Mouse (Mus musculus) midbrain, embryonic 14.5 days (tissue): Measurements from ENCODE around the gene Ccdc6. TPM values are rescaled to one million over a fixed set of nuclear protein-coding genes. Genes with fewer than 3 reads are reported as not detected.
A peak's percentile ranks its signal among the peaks of the same experiment; 100 is the strongest.

Experiments used
- ATAC-seq: fragments of 200-750 bp; cut with Nextera tagmentation; 2 replicates; pipeline ENCODE4 v1.8.0; 2017; ENCODE audit warnings: moderate number of reproducible peaks, moderate library complexity; ENCODE audit not compliant: low FRiP score, low TSS enrichment
- DNase-seq: peaks from one replicate; pipeline ENCODE4 v3.0.0-alpha.2; 2015
- H3K27ac ChIP-seq: fragments of 300-500 bp; sonication (generic); replicated peaks from 2 replicates; pipeline ENCODE4 v1.5.1; 2014; ENCODE audit warnings: mild to moderate bottlenecking, low read depth, low read length, moderate library complexity
- H3K27me3 ChIP-seq: fragments of 300-500 bp; sonication (generic); 2 replicates; pipeline ENCODE4 v1.6.1; 2014; ENCODE audit warnings: low read length, control low read depth, mixed read lengths; ENCODE audit not compliant: control insufficient read depth, insufficient read depth
- H3K36me3 ChIP-seq: fragments of 300-500 bp; sonication (generic); 2 replicates; pipeline ENCODE4 v1.6.1; 2014; ENCODE audit warnings: low read length, control low read depth; ENCODE audit not compliant: control insufficient read depth, insufficient read depth
- H3K4me1 ChIP-seq: fragments of 300-500 bp; sonication (generic); 2 replicates; pipeline ENCODE4 v1.6.1; 2014; ENCODE audit warnings: mild to moderate bottlenecking, antibody characterized with exemption, low read length, control low read depth; ENCODE audit not compliant: control insufficient read depth, insufficient read depth
- H3K4me2 ChIP-seq: fragments of 300-500 bp; sonication (generic); 2 replicates; pipeline ENCODE4 v1.6.1; 2014; ENCODE audit warnings: mild to moderate bottlenecking, low read length, moderate library complexity
- H3K4me3 ChIP-seq: fragments of 300-500 bp; sonication (generic); replicated peaks from 2 replicates; pipeline ENCODE4 v1.5.1; 2014; ENCODE audit warnings: low read depth, low read length
- H3K9ac ChIP-seq: fragments of 300-500 bp; sonication (generic); replicated peaks from 2 replicates; pipeline ENCODE4 v1.6.1; 2014; ENCODE audit warnings: mild to moderate bottlenecking, low read length, moderate library complexity
- H3K9me3 ChIP-seq: fragments of 300-500 bp; sonication (generic); 2 replicates; pipeline ENCODE4 v1.6.1; 2016; ENCODE audit warnings: low read length, control low read depth, mixed read lengths; ENCODE audit not compliant: control insufficient read depth
- WGBS: fragments of 180-500 bp; shearing (Covaris S2); extraction: QIAGEN DNeasy Blood & Tissue Kit; methylation state at CpG from one replicate; pipeline ENCODE4 v1.1.7; 2014; 5-methylcytosine and 5-hydroxymethylcytosine counted together
- polyA plus RNA-seq: library from polyadenylated mRNA; unstranded; fragments of >200 nt; fragmentation: Nextera tagmentation; extraction: Ambion mirVana; gene quantifications from 2 replicates; pipeline ENCODE4 v1.2.1, GENCODE M21; 2014

The Ccdc6 gene
- polyA plus RNA-seq, 1 experiment from 2014 or later = 34.9 TPM

GRCm38 (mm10) chr10:70195279-70195678 lies 98.4 kb downstream of the Ccdc6 start:
- H3K36me3 ChIP-seq = peaks cover 15% of the 10 kb centered on the region
- 78% methylated on average over 7 of the region's 7 CpGs for WGBS
- no peak for DNase-seq
- ATAC-seq = no peak
- H3K4me2 ChIP-seq = no peak overlapping the region
- no peaks in the 10 kb centered on the region for H3K9me3 ChIP-seq
- H3K27me3 ChIP-seq = no peaks in the 10 kb centered on the region
- H3K4me1 ChIP-seq = no peaks in the 10 kb centered on the region
- H3K27ac ChIP-seq = no peak overlapping the region
- H3K4me3 ChIP-seq = no peak overlapping the region
- no peak overlapping the region for H3K9ac ChIP-seq

- Histone ChIP-seq H3K4me3 (no peak overlapping the region), H3K4me2 (no peak overlapping the region), H3K9ac (no peak overlapping the region), H3K27ac (no peak overlapping the region), H3K4me1 (no peaks in the 10 kb centered on the region), H3K9me3 (no peaks in the 10 kb centered on the region), H3K27me3 (no peaks in the 10 kb centered on the region), H3K36me3 (peaks cover 13% of the 10 kb centered on the region)
- WGBS = 60% methylated on average over 7 of the region's 7 CpGs
- peak; percentile 52 for DNase-seq
- no peak for ATAC-seq
These were observed 98.9 kb downstream of the Ccdc6 start for GRCm38 (mm10) chr10:70195786-70196185.

- peaks cover 9% of the 10 kb centered on the region for H3K36me3 ChIP-seq
- DNase-seq (no peak), ATAC-seq (no peak)
- no peak overlapping the region for H3K9ac ChIP-seq
- no peaks in the 10 kb centered on the region for H3K9me3 ChIP-seq
- no peak overlapping the region for H3K27ac ChIP-seq
- H3K4me3 ChIP-seq = no peak overlapping the region
- H3K4me2 ChIP-seq = no peak overlapping the region
- 0 out of 2 replicates have a peak, but pooled peaks cover 2% of the 10 kb centered on the region for H3K4me1 ChIP-seq
- WGBS = 93% methylated on average over 6 of the region's 6 CpGs
- H3K27me3 ChIP-seq = no peaks in the 10 kb centered on the region
These were observed 99.7 kb downstream of the Ccdc6 start for GRCm38 (mm10) chr10:70196666-70197065.

DNA sequence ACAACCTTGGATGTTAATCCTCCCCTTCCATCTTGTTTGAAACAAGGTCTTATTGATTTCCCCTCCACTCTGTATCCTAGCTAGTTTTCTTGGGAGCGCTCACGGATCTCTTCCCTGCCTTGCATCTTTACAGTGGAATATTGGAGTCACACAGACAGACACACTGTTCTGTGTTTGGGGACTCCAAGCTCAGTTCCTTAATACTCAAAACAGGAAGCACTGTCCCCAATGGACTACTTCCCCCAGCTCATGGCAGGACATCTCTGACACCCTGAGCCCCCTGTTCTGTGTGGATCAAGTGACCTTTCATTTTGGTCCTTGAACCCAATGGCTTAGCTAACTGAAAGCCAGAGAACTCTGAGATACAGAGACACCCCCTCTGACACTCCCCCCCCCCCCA lies 100.7 kb downstream of the Ccdc6 start:
- Histone ChIP-seq H3K4me1 (0 out of 2 replicates have a peak, but pooled peaks cover 2% of the 10 kb centered on the region), H3K9ac (no peak overlapping the region), H3K36me3 (peaks cover 4% of the 10 kb centered on the region), H3K4me3 (no peak overlapping the region), H3K9me3 (no peaks in the 10 kb centered on the region), H3K4me2 (no peak overlapping the region), H3K27me3 (no peaks in the 10 kb centered on the region), H3K27ac (no peak overlapping the region)
- ATAC-seq (no peak), DNase-seq (no peak)
- 73% methylated on average over 2 of the region's 2 CpGs for WGBS

- DNase-seq = no peak
- Histone ChIP-seq H3K4me1 (0 out of 2 replicates have a peak, but pooled peaks cover 2% of the 10 kb centered on the region), H3K4me2 (no peak overlapping the region), H3K36me3 (peaks cover under 1% of the 10 kb centered on the region; the same call in 1 of the 2 replicates), H3K9ac (no peak overlapping the region), H3K27ac (no peak overlapping the region), H3K9me3 (no peaks in the 10 kb centered on the region), H3K4me3 (no peak overlapping the region), H3K27me3 (no peaks in the 10 kb centered on the region)
- no peak for ATAC-seq
- WGBS = 80% methylated on average over 6 of the region's 6 CpGs
These were observed 101.1 kb downstream of the Ccdc6 start for GRCm38 (mm10) chr10:70198012-70198411.

DNA sequence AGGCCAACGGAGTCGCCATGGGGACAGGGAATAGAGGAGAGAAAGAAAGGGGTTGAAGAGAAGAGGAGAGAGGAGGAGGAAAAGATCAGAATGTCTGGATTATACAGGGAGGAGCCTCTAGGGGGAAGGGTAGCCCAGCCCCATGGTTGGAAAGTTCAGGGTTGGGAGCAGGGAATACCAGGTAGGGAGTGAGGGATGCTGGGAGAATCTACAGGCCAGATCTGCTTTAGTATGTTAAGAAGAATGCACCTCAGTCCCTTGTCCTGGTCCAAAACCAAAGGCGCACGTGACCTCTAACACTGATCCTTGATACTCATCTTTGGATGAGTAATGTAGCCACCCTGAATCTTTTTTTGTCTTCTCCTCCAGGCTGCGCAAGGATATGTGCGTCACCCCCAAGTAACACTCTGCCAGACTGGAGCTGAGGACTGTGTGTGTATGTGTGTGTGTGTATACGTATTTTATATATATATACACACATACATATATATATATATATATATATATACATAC lies 102.1 kb downstream of the Ccdc6 start:
- Histone ChIP-seq H3K4me2 (no peak overlapping the region), H3K27ac (no peak overlapping the region), H3K4me1 (0 out of 2 replicates have a peak, but pooled peaks cover 2% of the 10 kb centered on the region), H3K4me3 (no peak overlapping the region), H3K9ac (no peak overlapping the region), H3K36me3 (no peaks in the 10 kb centered on the region), H3K27me3 (no peaks in the 10 kb centered on the region), H3K9me3 (no peaks in the 10 kb centered on the region)
- ATAC-seq (no peak), DNase-seq (no peak)
- 94% methylated on average over 7 of the region's 7 CpGs for WGBS

GRCm38 (mm10) chr10:70199466-70200210 lies 102.7 kb downstream of the Ccdc6 start:
- 84% methylated on average over 6 of the region's 6 CpGs for WGBS

DNA sequence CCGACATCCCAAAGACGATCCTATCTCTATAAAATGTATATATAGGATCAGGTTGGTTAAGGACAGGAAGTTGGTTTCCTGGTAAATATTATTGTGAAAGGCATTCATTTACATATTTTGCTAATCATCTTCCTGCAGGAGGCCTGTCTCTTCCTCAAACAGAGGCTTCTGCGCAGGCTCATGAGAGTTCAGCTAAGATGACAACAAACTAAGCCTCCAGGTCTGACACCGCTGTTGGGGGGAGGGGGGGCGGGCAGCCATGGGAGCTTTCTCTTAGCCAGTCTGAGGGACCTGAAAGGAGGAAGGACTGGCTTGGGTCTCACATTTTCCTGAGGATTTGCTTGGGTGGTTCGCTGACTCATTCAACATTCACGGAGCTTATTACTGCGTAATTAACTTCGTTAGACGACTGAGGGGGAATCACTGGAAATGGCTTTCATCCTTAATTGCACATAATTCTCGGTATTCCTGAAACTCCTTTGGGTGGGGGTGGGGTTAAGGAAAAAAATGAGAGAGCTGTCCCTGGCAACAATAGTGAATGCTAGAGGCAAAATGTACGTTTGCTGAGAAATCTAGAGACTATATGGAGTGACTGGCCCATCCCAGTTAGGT lies 104.1 kb downstream of the Ccdc6 start:
- Histone ChIP-seq H3K9me3 (no peaks in the 10 kb centered on the region), H3K9ac (no peak overlapping the region), H3K36me3 (no peaks in the 10 kb centered on the region), H3K4me3 (no peak overlapping the region), H3K4me1 (0 out of 2 replicates have a peak, but pooled peaks cover 2% of the 10 kb centered on the region), H3K4me2 (no peak overlapping the region), H3K27me3 (no peaks in the 10 kb centered on the region), H3K27ac (no peak overlapping the region)
- 73% methylated on average over 12 of the region's 12 CpGs for WGBS
- DNase-seq (no peak), ATAC-seq (no peak)

More at GRCm38 (mm10) chr10:70199466-70200210, 102.7 kb downstream of the Ccdc6 start:
- ATAC-seq (no peak), DNase-seq (no peak)
- no peak overlapping the region for H3K9ac ChIP-seq
- H3K36me3 ChIP-seq = no peaks in the 10 kb centered on the region
- no peaks in the 10 kb centered on the region for H3K9me3 ChIP-seq
- no peaks in the 10 kb centered on the region for H3K27me3 ChIP-seq
- H3K4me3 ChIP-seq = no peak overlapping the region
- no peak overlapping the region for H3K4me2 ChIP-seq
- H3K27ac ChIP-seq = no peak overlapping the region
- 0 out of 2 replicates have a peak, but pooled peaks cover 2% of the 10 kb centered on the region for H3K4me1 ChIP-seq
